Mouse (Mus musculus) embryonic facial prominence, embryonic 11.5 days (tissue): ENCODE data around the gene Nmd3. TPM values are rescaled to one million over a fixed set of nuclear protein-coding genes. Genes with fewer than 3 reads are reported as not detected.

ENCODE experiments used
- ATAC-seq: fragments of 200-750 bp; cut with Nextera tagmentation; replicated peaks from 2 replicates; pipeline ENCODE4 v1.8.0; 2017; ENCODE audit warnings: low read depth; ENCODE audit not compliant: insufficient number of reproducible peaks, low FRiP score, low TSS enrichment
- DNase-seq: peaks from one replicate; pipeline ENCODE4 v3.0.0-alpha.2; 2015; ENCODE audit warnings: low spot score
- H3K27ac ChIP-seq: fragments of 300-500 bp; sonication (generic); replicated peaks from 2 replicates; pipeline ENCODE4 v1.5.1; 2014; ENCODE audit warnings: mild to moderate bottlenecking, low read depth, low read length, control low read depth
- H3K27me3 ChIP-seq: fragments of 300-500 bp; sonication (generic); 2 replicates; pipeline ENCODE4 v1.6.1; 2014; ENCODE audit warnings: mild to moderate bottlenecking, low read length, moderate library complexity, mixed read lengths; ENCODE audit not compliant: control insufficient read depth, insufficient read depth
- H3K36me3 ChIP-seq: fragments of 300-500 bp; sonication (generic); replicated peaks from 2 replicates; pipeline ENCODE4 v1.6.1; 2014; ENCODE audit warnings: low read depth, mild to moderate bottlenecking, low read length, moderate library complexity, mixed read lengths; ENCODE audit not compliant: control insufficient read depth, insufficient read depth
- H3K4me1 ChIP-seq: fragments of 300-500 bp; sonication (generic); 2 replicates; pipeline ENCODE4 v1.6.1; 2014; ENCODE audit warnings: low read length, mixed read lengths; ENCODE audit not compliant: control insufficient read depth, insufficient read depth
- H3K4me2 ChIP-seq: fragments of 300-500 bp; sonication (generic); 2 replicates; pipeline ENCODE4 v1.6.1; 2014; ENCODE audit warnings: low read depth, mild to moderate bottlenecking, control low read depth, low read length, moderate library complexity
- H3K4me3 ChIP-seq: fragments of 300-500 bp; sonication (generic); 2 replicates; pipeline ENCODE4 v1.5.1; 2014; ENCODE audit warnings: low read depth, low read length, control low read depth
- H3K9ac ChIP-seq: fragments of 300-500 bp; sonication (generic); replicated peaks from 2 replicates; pipeline ENCODE4 v1.6.1; 2014; ENCODE audit warnings: mild to moderate bottlenecking, control low read depth, low read length
- H3K9me3 ChIP-seq: fragments of 300-500 bp; sonication (generic); replicated peaks from 2 replicates; pipeline ENCODE4 v1.6.1; 2016; ENCODE audit warnings: mild to moderate bottlenecking, low read length, inconsistent platforms, mixed read lengths; ENCODE audit not compliant: control insufficient read depth
- WGBS: fragments of 180-500 bp; shearing (Covaris S2); extraction: QIAGEN DNeasy Blood & Tissue Kit; methylation state at CpG from one replicate; pipeline ENCODE4 v1.1.7; 2014; 5-methylcytosine and 5-hydroxymethylcytosine counted together
- polyA plus RNA-seq: library from polyadenylated mRNA; unstranded; fragments of >200 nt; fragmentation: Nextera tagmentation; extraction: Ambion mirVana; gene quantifications from 2 replicates; pipeline ENCODE4 v1.2.1, GENCODE M21; 2014

Gene Nmd3
- polyA plus RNA-seq, 1 experiment from 2014 or later: 161 TPM

GRCm38 (mm10) chr3:69765206-69765605 lies 43.4 kb downstream of the Nmd3 start:
- H3K27me3 ChIP-seq: no peaks in the 10 kb centered on the region
- H3K36me3 ChIP-seq: no peaks in the 10 kb centered on the region; the same call in 1 of the 2 replicates
- H3K27ac ChIP-seq: no peak overlapping the region
- H3K4me2 ChIP-seq: no peak overlapping the region
- DNase-seq (no peak), ATAC-seq (no peak)
- no peaks in the 10 kb centered on the region for H3K9me3 ChIP-seq
- WGBS: 92% methylated on average over 11 of the region's 11 CpGs
- no peak overlapping the region for H3K9ac ChIP-seq
- H3K4me3 ChIP-seq: no peak overlapping the region
- no peaks in the 10 kb centered on the region for H3K4me1 ChIP-seq

DNA sequence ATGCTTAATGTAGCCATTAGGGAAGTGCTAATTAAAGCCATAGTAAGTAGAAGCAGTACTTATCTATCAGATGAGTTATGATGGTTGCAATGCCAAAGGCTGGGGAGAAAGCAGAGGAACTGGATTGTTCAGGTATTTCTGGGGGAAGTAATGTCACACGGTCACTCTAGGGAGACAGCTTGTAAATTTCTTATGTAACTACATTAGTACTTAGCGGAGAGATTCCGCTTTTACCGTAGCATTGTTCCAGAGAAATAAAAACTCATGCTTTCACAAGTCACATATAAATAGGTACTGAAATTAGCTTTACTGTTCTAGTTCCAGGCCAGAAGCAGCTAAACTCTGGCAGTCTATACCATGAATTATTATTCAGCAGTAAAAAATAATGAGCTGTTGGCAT lies 47.4 kb downstream of the Nmd3 start:
- WGBS: 91% methylated on average over 4 of the region's 4 CpGs
- H3K9ac ChIP-seq: no peak overlapping the region
- DNase-seq (no peak), ATAC-seq (no peak)
- H3K4me1 ChIP-seq: no peaks in the 10 kb centered on the region
- H3K4me2 ChIP-seq: no peak overlapping the region
- no peaks in the 10 kb centered on the region for H3K27me3 ChIP-seq
- no peak overlapping the region for H3K4me3 ChIP-seq
- no peaks in the 10 kb centered on the region for H3K9me3 ChIP-seq
- no peaks in the 10 kb centered on the region for H3K36me3 ChIP-seq
- H3K27ac ChIP-seq: no peak overlapping the region

DNA sequence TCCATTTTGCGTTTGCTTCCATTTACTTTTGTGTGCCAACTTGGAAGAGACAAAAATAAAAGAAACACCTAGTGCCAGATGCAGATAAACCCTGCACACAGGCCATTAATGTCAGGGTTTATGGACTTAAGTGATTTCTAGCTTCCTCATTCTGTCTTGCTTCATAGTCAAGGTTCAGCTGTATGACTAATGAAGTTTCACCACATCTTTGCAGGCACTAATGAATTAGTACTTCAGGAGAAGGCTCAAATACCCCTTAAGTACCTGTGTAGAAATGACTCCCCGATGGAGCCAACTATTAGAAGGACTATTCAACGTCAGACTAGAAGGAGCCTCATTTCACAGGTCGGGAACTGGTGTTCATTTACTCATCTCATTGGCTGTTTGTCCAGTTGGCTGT lies 51.6 kb downstream of the Nmd3 start:
- WGBS: 92% methylated on average over 4 of the region's 4 CpGs
- ATAC-seq (no peak), DNase-seq (no peak)
- Histone ChIP-seq H3K4me1 (no peaks in the 10 kb centered on the region), H3K9ac (no peak overlapping the region), H3K27me3 (no peaks in the 10 kb centered on the region), H3K9me3 (no peaks in the 10 kb centered on the region), H3K4me3 (no peak overlapping the region), H3K4me2 (no peak overlapping the region), H3K27ac (no peak overlapping the region), H3K36me3 (no peaks in the 10 kb centered on the region)

GRCm38 (mm10) chr3:69779246-69779796 lies 57.5 kb downstream of the Nmd3 start:
- ATAC-seq (no peak), DNase-seq (no peak)
- Histone ChIP-seq H3K4me3 (no peak overlapping the region), H3K27me3 (no peaks in the 10 kb centered on the region), H3K27ac (no peak overlapping the region), H3K36me3 (no peaks in the 10 kb centered on the region), H3K4me1 (no peaks in the 10 kb centered on the region), H3K9ac (no peak overlapping the region), H3K9me3 (no peaks in the 10 kb centered on the region), H3K4me2 (no peak overlapping the region)
- 81% methylated on average over 4 of the region's 4 CpGs for WGBS

DNA sequence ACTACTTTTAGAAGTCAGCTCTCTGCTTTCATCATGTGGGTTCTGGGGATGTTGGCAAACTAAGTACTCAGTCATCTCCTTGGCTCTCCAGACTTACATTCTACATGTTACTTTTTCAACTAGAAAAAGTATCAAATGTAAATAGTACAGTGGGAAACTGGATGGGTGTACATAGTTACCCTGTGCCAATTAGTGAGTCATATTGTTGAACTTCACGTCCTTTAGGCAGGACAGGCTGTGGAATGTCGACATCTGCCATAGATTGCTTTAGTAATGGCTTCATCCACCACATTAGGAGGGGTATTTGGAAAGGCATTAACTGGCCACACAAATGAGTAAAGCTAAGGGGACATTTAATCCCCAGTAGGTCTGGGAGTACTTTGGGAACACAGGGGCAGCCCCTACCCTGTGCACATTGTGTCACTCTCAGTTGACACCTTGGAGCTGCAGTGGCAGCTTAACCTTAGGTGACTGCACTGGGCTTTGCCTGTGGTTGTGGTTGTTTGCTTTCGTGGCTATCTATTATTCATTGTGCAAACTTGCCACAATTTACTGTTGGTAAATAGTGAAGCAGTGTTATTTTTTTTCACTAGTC lies 71.1 kb downstream of the Nmd3 start:
- Histone ChIP-seq H3K27me3 (no peaks in the 10 kb centered on the region), H3K4me3 (no peak overlapping the region), H3K36me3 (no peaks in the 10 kb centered on the region), H3K27ac (no peak overlapping the region), H3K4me1 (no peaks in the 10 kb centered on the region), H3K4me2 (no peak overlapping the region), H3K9ac (no peak overlapping the region), H3K9me3 (no peaks in the 10 kb centered on the region)
- WGBS: 66% methylated on average over 3 of the region's 3 CpGs
- DNase-seq (no peak), ATAC-seq (no peak)

DNA sequence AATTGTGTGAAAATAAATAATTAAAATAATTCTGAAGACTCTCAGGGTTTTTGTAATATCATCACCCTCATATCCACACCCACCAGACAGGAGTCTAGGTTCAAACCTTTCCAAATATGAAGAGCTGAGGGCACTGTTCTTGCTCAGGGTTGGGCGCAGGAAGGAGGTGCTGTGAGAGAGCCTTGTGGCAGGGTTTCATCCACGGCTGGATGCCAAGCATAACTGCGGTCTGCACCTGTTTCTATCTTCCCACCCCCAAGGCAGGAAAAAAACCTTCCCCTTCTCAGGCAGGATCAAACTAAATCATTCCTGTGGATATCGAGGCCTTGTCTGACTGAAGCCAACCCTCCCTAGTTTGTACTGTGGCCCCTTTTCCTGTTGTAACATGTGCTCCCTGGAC lies 75.7 kb downstream of the Nmd3 start:
- WGBS: 89% methylated on average over 4 of the region's 4 CpGs
- Histone ChIP-seq H3K27ac (no peak overlapping the region), H3K4me2 (no peak overlapping the region), H3K36me3 (no peaks in the 10 kb centered on the region), H3K9me3 (no peaks in the 10 kb centered on the region), H3K4me3 (no peak overlapping the region), H3K27me3 (no peaks in the 10 kb centered on the region), H3K9ac (no peak overlapping the region), H3K4me1 (no peaks in the 10 kb centered on the region)
- ATAC-seq: no peak
- no peak for DNase-seq

- 94% methylated on average over 2 of the region's 2 CpGs for WGBS
- H3K36me3 ChIP-seq: no peaks in the 10 kb centered on the region
- no peak overlapping the region for H3K4me2 ChIP-seq
- no peaks in the 10 kb centered on the region for H3K4me1 ChIP-seq
- no peak for DNase-seq
- H3K27me3 ChIP-seq: no peaks in the 10 kb centered on the region
- no peak overlapping the region for H3K4me3 ChIP-seq
- H3K9me3 ChIP-seq: no peaks in the 10 kb centered on the region
- ATAC-seq: no peak
- no peak overlapping the region for H3K27ac ChIP-seq
- no peak overlapping the region for H3K9ac ChIP-seq
These were observed 76.2 kb downstream of the Nmd3 start for GRCm38 (mm10) chr3:69797969-69798368.

- DNase-seq: no peak
- Histone ChIP-seq H3K27me3 (no peaks in the 10 kb centered on the region), H3K4me1 (no peaks in the 10 kb centered on the region), H3K4me2 (no peak overlapping the region), H3K4me3 (no peak overlapping the region), H3K9ac (no peak overlapping the region), H3K9me3 (no peaks in the 10 kb centered on the region), H3K27ac (no peak overlapping the region), H3K36me3 (no peaks in the 10 kb centered on the region)
- 56% methylated on average over 1 of the region's 1 CpGs for WGBS
- no peak for ATAC-seq
These were observed 77.3 kb downstream of the Nmd3 start for GRCm38 (mm10) chr3:69799096-69799495.
